Comparison of ENCODE assay signal across 18 mouse cellular contexts in the genomic region with DNA sequence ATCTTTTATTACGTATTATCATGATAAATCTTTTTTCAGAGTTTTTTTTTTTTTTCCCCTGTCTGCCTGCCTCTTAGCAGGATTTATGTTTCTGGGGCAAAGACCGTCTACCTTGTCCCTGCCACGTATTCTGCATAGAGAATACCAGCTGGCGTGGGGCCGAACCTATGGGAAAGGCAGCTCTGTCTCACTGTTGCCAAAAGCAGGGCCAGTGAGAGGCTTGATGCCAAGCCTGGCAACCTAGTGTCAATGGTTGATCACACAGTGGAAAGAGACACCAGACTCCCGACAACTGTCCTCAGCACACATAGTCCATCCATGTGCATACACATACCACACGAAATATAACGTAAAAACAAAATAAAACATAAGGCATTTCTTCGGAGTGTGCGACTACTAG. TPM values are rescaled to one million over a fixed set of nuclear protein-coding genes. Genes with fewer than 3 reads are reported as not detected.
DNase-seq lines count a peak whose midpoint lies in the region; ATAC-seq lines count a peak whose summit lies in the region.
"Had no signal": no experiment of that assay in that cellular context is flagged by ENCODE, and none has a peak within 500 bp of the region (broad histone marks: within the 10 kb centered on the region; RNA-seq: fewer than 3 reads in every experiment).

No protein-coding gene starts in this region.

- no peaks in the 10 kb centered on the region for H3K9me3 ChIP-seq in kidney, embryonic 16.5 days (ENCODE audit: low read length)
- H3K9me3 ChIP-seq: embryonic facial prominence, embryonic 15.5 days; limb, embryonic 12.5 days had no signal

- no peak overlapping the region for H3K27ac ChIP-seq in kidney, embryonic 16.5 days (ENCODE audit: low read length)
- H3K27ac ChIP-seq: embryonic facial prominence, embryonic 15.5 days; heart, adult 2 months; hindbrain, embryonic 14.5 days; left cerebral cortex, adult 2 months; limb, embryonic 12.5 days had no signal

- no peak overlapping the region for H3K4me2 ChIP-seq in kidney, embryonic 16.5 days (replicated peaks; ENCODE audit: low read depth, low read length)
- H3K4me2 ChIP-seq: embryonic facial prominence, embryonic 15.5 days; hindbrain, embryonic 14.5 days; limb, embryonic 12.5 days; midbrain, embryonic 11.5 days had no signal

- no peaks in the 10 kb centered on the region for H3K4me1 ChIP-seq in kidney, embryonic 16.5 days (ENCODE audit: insufficient read depth, low read length)
- H3K4me1 ChIP-seq: limb, embryonic 12.5 days had no signal

- no peak for ATAC-seq in kidney, embryonic 16.5 days (ENCODE audit: low FRiP score, low TSS enrichment)
- ATAC-seq: liver, postnatal 0 days had no signal

- 93% methylated on average over 10 of the region's 10 CpGs for WGBS in kidney, embryonic 16.5 days

- no peak overlapping the region for H3K4me3 ChIP-seq in kidney, embryonic 16.5 days (ENCODE audit: low read length)
- H3K4me3 ChIP-seq: embryonic facial prominence, embryonic 15.5 days; heart, adult 2 months; left cerebral cortex, adult 2 months; limb, embryonic 12.5 days had no signal

- no peak overlapping the region for H3K9ac ChIP-seq in kidney, embryonic 16.5 days (replicated peaks; ENCODE audit: low read length)
- H3K9ac ChIP-seq: embryonic facial prominence, embryonic 15.5 days; hindbrain, embryonic 14.5 days; limb, embryonic 12.5 days; liver, postnatal 0 days had no signal

- DNase-seq in adrenal gland, postnatal 10 days: peak; percentile 58
- DNase-seq in adrenal gland, adult 2 months: no peak
- peak; percentile 56 for DNase-seq in kidney, adult 18-20 months
- DNase-seq in adipocyte (ENCODE audit: low spot score): peak; percentile 69
- DNase-seq in cerebellum, adult 9-10 months: peak; percentile 79
- no peak for DNase-seq in right cerebral cortex, postnatal 36 days (ENCODE audit: low spot score in 2 of 2)
- no peak for DNase-seq in right cerebral cortex, adult 2 months (ENCODE audit: low spot score in 2 of 2)
- DNase-seq: heart, adult 2 months; liver, postnatal 0 days; lung, postnatal 36 days; right cerebral cortex, postnatal 14 days had no signal

- H3K36me3 ChIP-seq in kidney, embryonic 16.5 days (ENCODE audit: insufficient read depth, low read length): peaks cover 3% of the 10 kb centered on the region; the same call in 1 of the 2 replicates
- H3K36me3 ChIP-seq: limb, embryonic 12.5 days had no signal

- no peaks in the 10 kb centered on the region for H3K27me3 ChIP-seq in kidney, embryonic 16.5 days (ENCODE audit: insufficient read depth, low read length)
- H3K27me3 ChIP-seq: CH12.LX; embryonic facial prominence, embryonic 15.5 days; limb, embryonic 12.5 days had no signal

RNA-seq across cellular contexts. Expression of gene Sgsm2, which starts 13.8 kb away (rescaled TPM):
- 10 to 100 TPM; 18.3 to 25.3 TPM for total RNA-seq in adrenal gland, postnatal 10 days (2021)
- 10 to 100 TPM; 21.8 to 24.4 TPM for total RNA-seq in adrenal gland, adult 2 months (2021)
- polyA plus RNA-seq in adrenal gland, adult 2 months (2012; rRNA removed): 27.0 and 35.2 TPM in 2 replicates
- polyA plus RNA-seq in kidney, embryonic 16.5 days (2015; fragmentation: Nextera tagmentation; extraction: Ambion mirVana): 6.6 and 7.1 TPM in 2 replicates

RNA-seq across cellular contexts. Expression of gene Tsr1, which starts 14.8 kb away (rescaled TPM):
- 10 to 100 TPM; 34.6 to 39.2 TPM for total RNA-seq in adrenal gland, postnatal 10 days (2021)
- 10 to 100 TPM; 35.3 to 39.8 TPM for total RNA-seq in adrenal gland, adult 2 months (2021)
- 2.2 and 3.8 TPM in 2 replicates for polyA plus RNA-seq in adrenal gland, adult 2 months (2012; rRNA removed)
- polyA plus RNA-seq in kidney, embryonic 16.5 days (2015; fragmentation: Nextera tagmentation; extraction: Ambion mirVana): 50.1 and 50.8 TPM in 2 replicates

RNA-seq across cellular contexts. Expression of gene Smg6, which starts 42.5 kb away (rescaled TPM):
- 10 to 100 TPM; 20.1 to 27.5 TPM for total RNA-seq in adrenal gland, postnatal 10 days (2021)
- total RNA-seq in adrenal gland, adult 2 months (2021): 10 to 100 TPM; 19.7 to 20.9 TPM
- 27.8 and 32.6 TPM in 2 replicates for polyA plus RNA-seq in adrenal gland, adult 2 months (2012; rRNA removed)
- 17.9 and 20.5 TPM in 2 replicates for polyA plus RNA-seq in kidney, embryonic 16.5 days (2015; fragmentation: Nextera tagmentation; extraction: Ambion mirVana)

RNA-seq across cellular contexts. Expression of gene Srr, which starts 42.6 kb away (rescaled TPM):
- total RNA-seq in adrenal gland, postnatal 10 days (2021): 10 to 100 TPM; 46.4 to 52.7 TPM
- total RNA-seq in adrenal gland, adult 2 months (2021): 10 to 100 TPM; 55.7 to 62.8 TPM
- polyA plus RNA-seq in adrenal gland, adult 2 months (2012; rRNA removed): 2.4 and 5.2 TPM in 2 replicates
- polyA plus RNA-seq in kidney, embryonic 16.5 days (2015; fragmentation: Nextera tagmentation; extraction: Ambion mirVana): 24.5 and 25.1 TPM in 2 replicates

RNA-seq across cellular contexts. Expression of gene Mnt, which starts 52.4 kb away (rescaled TPM):
- 10 to 100 TPM; 19.1 to 20.6 TPM for total RNA-seq in adrenal gland, postnatal 10 days (2021)
- total RNA-seq in adrenal gland, adult 2 months (2021): 10 to 100 TPM; 23.4 to 25.2 TPM
- 31.1 and 46.9 TPM in 2 replicates for polyA plus RNA-seq in adrenal gland, adult 2 months (2012; rRNA removed)
- 4.7 and 4.8 TPM in 2 replicates for polyA plus RNA-seq in kidney, embryonic 16.5 days (2015; fragmentation: Nextera tagmentation; extraction: Ambion mirVana)

Comparison
In these comparisons a context has a peak if more than half of its experiments do, and no peak if none do; other contexts are left out.
1. DNase-seq: peak in adrenal gland, postnatal 10 days (single experiment), kidney, adult 18-20 months (single experiment), adipocyte (single experiment) and cerebellum, adult 9-10 months (single experiment); none in adrenal gland, adult 2 months (single experiment), right cerebral cortex, postnatal 36 days (0 of 2) and right cerebral cortex, adult 2 months (0 of 2).